10 mouse cellular contexts compared by ENCODE assay signal in the genomic region with DNA sequence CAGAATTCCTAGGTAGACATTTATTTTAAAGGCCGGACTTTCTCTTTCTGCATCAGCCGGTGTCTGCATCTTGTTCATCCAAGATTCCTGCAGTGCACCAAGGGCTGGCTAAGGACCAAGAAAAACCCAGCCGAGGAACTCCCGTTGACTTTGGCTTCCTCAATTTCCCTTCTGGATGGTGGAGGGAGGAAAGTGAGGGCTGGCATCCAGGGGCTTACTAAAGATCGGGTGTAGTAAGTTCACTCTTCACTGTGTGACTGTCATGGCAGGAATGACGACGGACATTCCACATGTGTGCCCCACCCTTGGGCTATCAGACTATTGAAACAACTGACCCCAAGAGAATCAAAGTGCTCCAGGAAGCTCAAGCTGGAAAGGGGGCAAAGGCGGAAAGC. TPM values are rescaled to one million over a fixed set of nuclear protein-coding genes. Genes with fewer than 3 reads are reported as not detected.
A peak's percentile ranks its signal among the peaks of the same experiment; 100 is the strongest.
DNase-seq lines count a peak whose midpoint lies in the region; ATAC-seq and TF ChIP-seq lines count a peak whose summit lies in the region.
"Had no signal": no experiment of that assay in that cellular context is flagged by ENCODE, and none has a peak within 500 bp of the region (broad histone marks: within the 10 kb centered on the region; RNA-seq: fewer than 3 reads in every experiment).

No protein-coding gene starts in this region.

- intact Hi-C loops in left cerebral cortex, adult 2 months (cut with DNase I) = no loop called here

- TF ChIP-seq CTCF in lung, adult 2 months (IDR thresholded peaks at IDR 0.05; ENCODE audit: insufficient read depth, low read length) = no peak
- no peak for TF ChIP-seq CTCF in kidney, postnatal 0 days (IDR thresholded peaks at IDR 0.05; ENCODE audit: low read depth)
- TF ChIP-seq CTCF in left cerebral cortex, adult 2 months (IDR thresholded peaks at IDR 0.05) = no peak

- H3K4me2 ChIP-seq in lung, embryonic 15.5 days = no peak overlapping the region
- no peak overlapping the region for H3K4me2 ChIP-seq in kidney, postnatal 0 days (ENCODE audit: low read length)
- no peak overlapping the region for H3K4me2 ChIP-seq in midbrain, embryonic 13.5 days (replicated peaks)

- H3K27ac ChIP-seq in lung, embryonic 15.5 days = peak overlapping the region; percentile 96
- peak overlapping the region; percentile 76 for H3K27ac ChIP-seq in heart, embryonic 10.5 days
- peak overlapping the region; percentile 57; the same call in 1 of the 2 replicates for H3K27ac ChIP-seq in kidney, postnatal 0 days
- H3K27ac ChIP-seq in left cerebral cortex, adult 2 months = no peak overlapping the region
- no peak overlapping the region for H3K27ac ChIP-seq in midbrain, embryonic 13.5 days
- H3K27ac ChIP-seq: liver, embryonic 14.5 days had no signal

- no peak for ATAC-seq in lung, embryonic 15.5 days (ENCODE audit: borderline replicate concordance, extremely low read depth, low FRiP score, low TSS enrichment)
- ATAC-seq in kidney, postnatal 0 days (replicated peaks; ENCODE audit: low FRiP score, low read depth) = no peak
- no peak for ATAC-seq in midbrain, embryonic 13.5 days

- peaks cover 24% of the 10 kb centered on the region for H3K36me3 ChIP-seq in lung, embryonic 15.5 days
- H3K36me3 ChIP-seq in heart, embryonic 10.5 days = peaks cover 29% of the 10 kb centered on the region
- H3K36me3 ChIP-seq in kidney, postnatal 0 days (ENCODE audit: insufficient read depth, low read length) = peaks cover 4% of the 10 kb centered on the region; the same call in 1 of the 2 replicates
- no peaks in the 10 kb centered on the region for H3K36me3 ChIP-seq in midbrain, embryonic 13.5 days

- no peaks in the 10 kb centered on the region for H3K9me3 ChIP-seq in lung, embryonic 15.5 days
- no peaks in the 10 kb centered on the region for H3K9me3 ChIP-seq in heart, embryonic 10.5 days
- H3K9me3 ChIP-seq in kidney, postnatal 0 days (replicated peaks; ENCODE audit: low read length) = no peaks in the 10 kb centered on the region
- H3K9me3 ChIP-seq in midbrain, embryonic 13.5 days = no peaks in the 10 kb centered on the region

- no peak overlapping the region for H3K4me3 ChIP-seq in lung, embryonic 15.5 days
- no peak overlapping the region for H3K4me3 ChIP-seq in lung, adult 2 months (replicated peaks; ENCODE audit: extremely low read depth, low read depth, low read length)
- no peak overlapping the region for H3K4me3 ChIP-seq in heart, embryonic 10.5 days
- H3K4me3 ChIP-seq in kidney, postnatal 0 days (replicated peaks; ENCODE audit: low read depth, low read length) = no peak overlapping the region
- no peak overlapping the region for H3K4me3 ChIP-seq in left cerebral cortex, adult 2 months
- no peak overlapping the region for H3K4me3 ChIP-seq in midbrain, embryonic 13.5 days (replicated peaks)

- no peak overlapping the region for H3K9ac ChIP-seq in lung, embryonic 15.5 days
- no peak overlapping the region for H3K9ac ChIP-seq in kidney, postnatal 0 days (ENCODE audit: low read depth, low read length)
- no peak overlapping the region for H3K9ac ChIP-seq in midbrain, embryonic 13.5 days (replicated peaks)
- H3K9ac ChIP-seq: liver, embryonic 14.5 days had no signal

- peaks cover 65% of the 10 kb centered on the region for H3K4me1 ChIP-seq in lung, embryonic 15.5 days
- H3K4me1 ChIP-seq in lung, adult 2 months (ENCODE audit: control insufficient read depth, insufficient read depth, low read length) = peaks cover 9% of the 10 kb centered on the region
- H3K4me1 ChIP-seq in heart, embryonic 10.5 days = peaks cover 75% of the 10 kb centered on the region
- peaks cover 48% of the 10 kb centered on the region for H3K4me1 ChIP-seq in kidney, postnatal 0 days (replicated peaks; ENCODE audit: insufficient read depth, low read length)
- peaks cover 42% of the 10 kb centered on the region for H3K4me1 ChIP-seq in midbrain, embryonic 13.5 days (replicated peaks)

- no peak for DNase-seq in lung, adult 2 months
- peak; percentile 72 for DNase-seq in heart, embryonic 10.5 days (ENCODE audit: low spot score)
- DNase-seq in kidney, postnatal 0 days (ENCODE audit: low spot score) = no peak
- no peak for DNase-seq in left cerebral cortex, adult 2 months (ENCODE audit: extremely low spot score in 1 of 2, low spot score in 2 of 2)
- DNase-seq in right cerebral cortex, postnatal 10 days (ENCODE audit: low spot score in 2 of 2) = no peak
- DNase-seq in embryo, embryonic 9.5 days (ENCODE audit: extremely low spot score) = no peak
- DNase-seq: thymus, postnatal 25 days had no signal

- H3K27me3 ChIP-seq in lung, embryonic 15.5 days = no peaks in the 10 kb centered on the region
- no peaks in the 10 kb centered on the region for H3K27me3 ChIP-seq in heart, embryonic 10.5 days (ENCODE audit: insufficient read depth, poor library complexity, severe bottlenecking)
- H3K27me3 ChIP-seq in kidney, postnatal 0 days (ENCODE audit: insufficient read depth, low read length) = no peaks in the 10 kb centered on the region
- H3K27me3 ChIP-seq in midbrain, embryonic 13.5 days = 0 out of 2 replicates have a peak, but pooled peaks cover 3% of the 10 kb centered on the region

- WGBS in lung, embryonic 15.5 days = 48% methylated on average over 8 of the region's 8 CpGs
- WGBS in lung, adult 2 months = 42% methylated on average over 8 of the region's 8 CpGs
- WGBS in heart, embryonic 10.5 days = 52% methylated on average over 8 of the region's 8 CpGs
- 45% methylated on average over 8 of the region's 8 CpGs for WGBS in kidney, postnatal 0 days
- WGBS in midbrain, embryonic 13.5 days = 88% methylated on average over 8 of the region's 8 CpGs

- no peak for TF ChIP-seq POLR2A in lung, adult 2 months (IDR thresholded peaks at IDR 0.05; ENCODE audit: borderline replicate concordance, extremely low read depth, low read depth, low read length)

RNA-seq across cellular contexts. Expression of a gene that starts 14.1 kb away (rescaled TPM):
- 520 and 550 TPM in 2 replicates for polyA plus RNA-seq in lung, embryonic 15.5 days (2015; fragmentation: Nextera tagmentation; extraction: Ambion mirVana)
- 36.0 and 44.5 TPM in 2 replicates for polyA plus RNA-seq in lung, adult 2 months (2012; rRNA removed)
- 312 and 372 TPM in 2 replicates for polyA plus RNA-seq in heart, embryonic 10.5 days (2016; fragmentation: Nextera tagmentation; extraction: Ambion mirVana)
- polyA plus RNA-seq in kidney, postnatal 0 days (2015; fragmentation: Nextera tagmentation; extraction: Ambion mirVana) = 641 and 681 TPM in 2 replicates
- 10 to 100 TPM; 28.8 to 33.3 TPM for total RNA-seq in left cerebral cortex, adult 2 months (2021)
- 98.9 and 99.0 TPM in 2 replicates for polyA plus RNA-seq in midbrain, embryonic 13.5 days (2015; fragmentation: Nextera tagmentation; extraction: Ambion mirVana)

Comparison
In these comparisons a context has a peak if more than half of its experiments do, and no peak if none do; other contexts are left out.
1. H3K27ac ChIP-seq: peak in lung, embryonic 15.5 days (single experiment), heart, embryonic 10.5 days (single experiment) and kidney, postnatal 0 days (single experiment); none in left cerebral cortex, adult 2 months (single experiment) and midbrain, embryonic 13.5 days (single experiment).